Mouse (Mus musculus) midbrain, embryonic 12.5 days (tissue): ENCODE measurements at regions not wholly inside any gene's neighbourhood (a gene's known extent, or its start where the extent isn't known, plus 50 kb on each side); places are given as distances from the start of the nearest gene placed in this dataset.
"Not testable (repeated sequence)": the region's sequence is repeated elsewhere in the genome, so short reads cannot be mapped to it uniquely, and the experiment has no call there.

Experiments used
- ATAC-seq: fragments of 200-750 bp; cut with Nextera tagmentation; 2 replicates; pipeline ENCODE4 v1.8.0; 2017; ENCODE audit warnings: low read depth, moderate TSS enrichment, moderate library complexity; ENCODE audit not compliant: low FRiP score
- H3K27ac ChIP-seq: fragments of 300-500 bp; sonication (generic); replicated peaks from 2 replicates; pipeline ENCODE4 v1.5.1; 2016; ENCODE audit warnings: mild to moderate bottlenecking
- H3K27me3 ChIP-seq: fragments of 300-500 bp; sonication (generic); 2 replicates; pipeline ENCODE4 v1.6.1; 2016; ENCODE audit warnings: mild to moderate bottlenecking
- H3K36me3 ChIP-seq: fragments of 300-500 bp; sonication (generic); 2 replicates; pipeline ENCODE4 v1.6.1; 2016
- H3K4me1 ChIP-seq: fragments of 300-500 bp; sonication (generic); 2 replicates; pipeline ENCODE4 v1.6.1; 2016
- H3K4me2 ChIP-seq: fragments of 300-500 bp; sonication (generic); replicated peaks from 2 replicates; pipeline ENCODE4 v1.6.1; 2016; ENCODE audit warnings: mild to moderate bottlenecking, moderate library complexity
- H3K4me3 ChIP-seq: fragments of 300-500 bp; sonication (generic); 2 replicates; pipeline ENCODE4 v1.5.1; 2016; ENCODE audit warnings: mild to moderate bottlenecking
- H3K9ac ChIP-seq: fragments of 300-500 bp; sonication (generic); replicated peaks from 2 replicates; pipeline ENCODE4 v1.6.1; 2016; ENCODE audit warnings: mild to moderate bottlenecking, moderate library complexity
- H3K9me3 ChIP-seq: fragments of 300-500 bp; sonication (generic); 2 replicates; pipeline ENCODE4 v1.6.1; 2016; ENCODE audit warnings: mild to moderate bottlenecking
- WGBS: fragments of 180-500 bp; shearing (Covaris S2); methylation state at CpG from one replicate; pipeline ENCODE4 v1.1.7; 2016; 5-methylcytosine and 5-hydroxymethylcytosine counted together

DNA sequence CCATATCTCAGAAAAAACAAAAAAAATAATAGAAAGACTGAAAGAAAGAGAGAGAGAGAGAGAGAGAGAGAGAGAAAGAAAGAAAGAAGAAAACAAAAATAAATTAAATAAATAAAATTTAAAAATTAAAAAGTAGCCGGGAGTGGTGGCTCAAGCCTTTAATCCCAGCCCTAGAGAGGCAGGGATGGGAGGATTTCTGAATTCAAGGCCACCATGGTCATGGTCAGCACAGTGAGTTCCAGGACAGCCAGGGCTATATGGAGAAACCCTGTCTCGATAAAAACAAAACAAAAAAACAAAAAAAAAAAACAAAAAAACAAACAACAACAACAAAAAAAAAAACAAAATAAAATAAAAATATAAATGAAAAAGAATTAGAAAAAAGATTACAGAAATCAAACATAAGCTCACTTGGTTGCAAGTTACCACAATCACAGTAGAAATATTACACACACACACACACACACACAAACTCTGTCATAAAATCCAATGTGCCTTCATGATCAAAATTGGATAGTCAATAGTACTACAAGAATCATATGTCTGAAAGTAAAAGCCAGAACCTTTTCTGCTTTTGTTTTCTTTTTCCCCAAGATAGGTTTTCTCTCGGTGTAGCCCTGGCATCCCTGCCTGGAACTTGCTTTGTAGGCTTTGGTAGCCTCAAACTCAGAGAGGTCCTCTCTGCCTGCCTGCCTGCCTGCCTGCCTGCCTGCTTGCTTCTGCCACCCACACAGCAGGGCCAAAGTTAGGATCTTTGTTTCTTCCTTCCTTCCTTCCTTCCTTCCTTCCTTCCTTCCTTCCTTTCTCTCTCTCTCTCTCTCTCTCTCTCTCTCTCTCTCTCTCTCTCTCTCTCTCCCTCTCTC is 476.1 kb upstream of the Olfr161 start:
- H3K9ac ChIP-seq, H3K4me2 ChIP-seq, H3K27me3 ChIP-seq, H3K4me1 ChIP-seq, H3K36me3 ChIP-seq, H3K27ac ChIP-seq, H3K4me3 ChIP-seq, H3K9me3 ChIP-seq: not testable (repeated sequence)
- ATAC-seq: peak; percentile 91
- WGBS: 43% methylated on average over 2 of the region's 3 CpGs

DNA sequence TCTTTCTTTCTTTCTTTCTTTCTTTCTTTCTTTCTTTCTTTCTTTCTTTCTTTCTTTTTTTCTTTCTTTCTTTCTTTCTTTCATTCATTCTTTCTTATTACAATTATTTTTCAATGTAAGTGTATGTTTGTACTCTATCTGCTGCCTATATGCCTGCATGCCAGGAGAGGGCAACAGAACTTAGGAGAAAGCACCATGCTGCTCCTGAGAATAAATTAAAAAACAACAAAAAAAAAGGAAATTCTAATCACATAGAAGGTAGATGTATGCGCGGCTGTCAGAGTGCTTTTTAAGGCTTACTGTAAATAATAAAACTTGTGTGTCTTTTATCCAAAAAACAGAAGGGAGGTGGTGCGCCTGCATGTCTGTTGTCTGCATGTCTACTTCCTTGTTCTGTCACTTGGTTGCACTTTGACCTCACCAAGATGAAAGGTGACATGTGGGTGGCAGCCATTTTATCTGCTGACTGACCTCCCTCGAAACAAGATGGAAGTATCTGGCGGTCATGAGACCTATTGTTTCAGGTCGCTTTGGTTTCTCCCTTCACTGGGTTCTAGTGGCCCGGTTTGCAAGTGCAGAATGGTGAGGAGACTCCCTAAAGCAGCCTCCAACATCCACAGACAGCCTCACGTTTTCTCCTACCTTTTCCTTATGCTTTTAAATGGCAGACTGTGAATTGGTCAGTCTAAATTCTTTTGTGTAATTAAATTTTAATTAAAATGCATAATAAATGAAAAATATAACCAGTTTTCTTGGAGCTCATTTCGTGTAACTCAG is 475.3 kb upstream of the Olfr161 start:
- not testable (repeated sequence) for H3K9me3 ChIP-seq, H3K27ac ChIP-seq, H3K4me1 ChIP-seq, H3K4me2 ChIP-seq, H3K36me3 ChIP-seq, H3K27me3 ChIP-seq, H3K9ac ChIP-seq, H3K4me3 ChIP-seq
- ATAC-seq: peak; percentile 84
- 73% methylated on average over 9 of the region's 9 CpGs for WGBS

- WGBS: 73% methylated on average over 2 of the region's 3 CpGs
- H3K36me3 ChIP-seq, H3K27me3 ChIP-seq, H3K9ac ChIP-seq, H3K4me2 ChIP-seq, H3K4me3 ChIP-seq, ATAC-seq, H3K4me1 ChIP-seq, H3K27ac ChIP-seq, H3K9me3 ChIP-seq: not testable (repeated sequence)
Measured at GRCm38 (mm10) chr16:3116113-3116511, 474.7 kb upstream of the Olfr161 start.

DNA sequence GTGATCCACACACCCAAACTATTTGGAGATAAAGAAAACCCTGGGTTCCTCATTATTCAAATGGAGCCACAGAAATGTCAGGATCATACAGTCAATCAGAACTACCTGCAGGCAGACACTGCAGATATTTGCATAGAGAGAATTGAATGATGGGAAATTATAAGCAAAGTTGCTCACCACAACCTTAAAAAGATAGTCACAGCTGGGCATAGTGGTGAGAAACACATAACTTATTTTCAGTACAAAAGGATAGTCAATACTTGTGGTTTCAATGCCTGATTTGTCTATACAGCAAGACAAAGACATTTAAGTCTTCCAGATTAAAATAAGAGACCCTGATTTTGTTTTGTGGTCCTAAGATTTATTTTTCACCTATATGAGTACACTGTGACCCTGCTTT is 469.6 kb upstream of the Olfr161 start:
- not testable (repeated sequence) for H3K9me3 ChIP-seq, H3K4me2 ChIP-seq, H3K27me3 ChIP-seq, H3K27ac ChIP-seq, H3K36me3 ChIP-seq, H3K4me3 ChIP-seq, H3K9ac ChIP-seq, ATAC-seq, H3K4me1 ChIP-seq

DNA sequence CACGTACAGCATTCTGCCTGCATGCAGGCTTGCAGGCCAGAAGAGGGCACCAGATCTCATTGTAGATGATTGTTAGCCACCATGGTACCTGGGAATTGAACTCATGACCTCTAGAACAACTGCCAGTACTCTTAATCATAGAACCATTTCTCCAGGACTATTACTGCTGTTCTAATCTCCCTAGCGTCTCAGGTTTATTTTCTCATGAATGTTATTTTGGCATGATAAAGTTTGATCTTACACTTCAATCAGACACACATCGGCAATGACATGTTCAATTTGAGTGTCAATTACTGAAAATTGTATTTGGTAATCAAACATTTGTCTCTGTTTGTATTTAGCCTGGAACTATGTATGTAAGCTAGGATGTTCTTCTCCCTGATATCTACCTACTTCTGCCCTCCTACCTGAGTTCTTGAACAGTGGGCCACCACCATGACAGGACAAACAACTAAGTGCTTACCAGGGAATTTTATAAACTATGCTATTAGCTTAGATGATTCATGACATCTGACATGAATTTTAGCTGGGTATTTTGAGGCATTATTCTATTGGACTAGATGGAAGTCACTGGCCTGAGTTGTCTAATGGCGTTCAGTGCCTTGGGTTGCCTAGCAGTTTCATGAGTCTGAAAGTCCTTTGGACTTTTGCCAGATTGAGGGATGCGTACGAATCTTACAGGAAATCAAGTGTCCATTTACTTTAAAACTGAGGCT is 468.5 kb upstream of the Olfr161 start:
- not testable (repeated sequence) for H3K27me3 ChIP-seq, H3K36me3 ChIP-seq, H3K9me3 ChIP-seq, H3K4me2 ChIP-seq, H3K27ac ChIP-seq, H3K9ac ChIP-seq, H3K4me1 ChIP-seq, H3K4me3 ChIP-seq
- peak; percentile 16; the same call in 1 of the 2 replicates for ATAC-seq
- 55% methylated on average over 4 of the region's 6 CpGs for WGBS

- H3K9me3 ChIP-seq, H3K27ac ChIP-seq, H3K4me1 ChIP-seq, H3K27me3 ChIP-seq, H3K9ac ChIP-seq, H3K4me3 ChIP-seq, H3K4me2 ChIP-seq, H3K36me3 ChIP-seq: not testable (repeated sequence)
- WGBS: 69% methylated on average over 8 of the region's 8 CpGs
- peak; percentile 44 for ATAC-seq
Measured at GRCm38 (mm10) chr16:3122861-3123477, 467.9 kb upstream of the Olfr161 start.

- H3K27ac ChIP-seq, H3K4me1 ChIP-seq, H3K4me3 ChIP-seq, H3K9ac ChIP-seq, H3K27me3 ChIP-seq, H3K4me2 ChIP-seq, H3K9me3 ChIP-seq, H3K36me3 ChIP-seq: not testable (repeated sequence)
- peak; percentile 69; the same call in 1 of the 2 replicates for ATAC-seq
- 32% methylated on average over 2 of the region's 2 CpGs for WGBS
Measured at GRCm38 (mm10) chr16:3127317-3127716, 463.5 kb upstream of the Olfr161 start.
